Mouse (Mus musculus) T-helper 1 cell (primary cell): ENCODE measurements around the gene Cul9.

ENCODE experiments used
- in situ Hi-C: fragments of 300-600 bp; cut with MboI, MseI; formaldehyde crosslinking; loops from one replicate; pipeline ENCODE4 v1.15.1; 2025; ENCODE audit warnings: high pct_unique_total_duplicates

Gene Cul9

GRCm38 (mm10) chr17:46553469-46553868 lies 7.3 kb upstream of the Cul9 start:
- in situ Hi-C loops: loop anchor here (5.0 kb wide), 1 partner anchor 94 kb away; the partner anchor contains the start of genes Klc4 and Mrpl2

GRCm38 (mm10) chr17:46552841-46553423 lies 6.7 kb upstream of the Cul9 start:
- in situ Hi-C loops: loop anchor here (5.0 kb wide), 1 partner anchor 94 kb away; the partner anchor contains the start of genes Klc4 and Mrpl2

- in situ Hi-C loops: loop anchor here (5.0 kb wide), 1 partner anchor 95 kb away; the partner anchor contains the start of genes Klc4 and Mrpl2
Observed at GRCm38 (mm10) chr17:46552151-46552550, 6.0 kb upstream of the Cul9 start.

- in situ Hi-C loops: loop anchor here (5.0 kb wide), 1 partner anchor 96 kb away; the partner anchor contains the start of genes Klc4 and Mrpl2
Observed at GRCm38 (mm10) chr17:46551369-46551768, 5.2 kb upstream of the Cul9 start.

GRCm38 (mm10) chr17:46550904-46551303 lies 4.7 kb upstream of the Cul9 start:
- in situ Hi-C loops: loop anchor here (5.0 kb wide), 1 partner anchor 96 kb away; the partner anchor contains the start of genes Klc4 and Mrpl2

- in situ Hi-C loops: loop anchor here (5.0 kb wide), 1 partner anchor 98 kb away; the partner anchor contains the start of genes Klc4 and Mrpl2
Observed at GRCm38 (mm10) chr17:46549642-46550041, 3.5 kb upstream of the Cul9 start.

- in situ Hi-C loops: no loop called here
Observed at GRCm38 (mm10) chr17:46549193-46549592, 3.0 kb upstream of the Cul9 start.

GRCm38 (mm10) chr17:46548741-46549140 lies 2.6 kb upstream of the Cul9 start:
- in situ Hi-C loops: no loop called here

- in situ Hi-C loops: no loop called here
Observed at GRCm38 (mm10) chr17:46547923-46548322, 1.7 kb upstream of the Cul9 start.

GRCm38 (mm10) chr17:46546995-46547394 lies 807 bp upstream of the Cul9 start:
- in situ Hi-C loops: no loop called here

GRCm38 (mm10) chr17:46546591-46546990 lies 403 bp upstream of the Cul9 start:
- in situ Hi-C loops: no loop called here

- in situ Hi-C loops: no loop called here
Observed at GRCm38 (mm10) chr17:46543661-46544060, 2.5 kb downstream of the Cul9 start.

- in situ Hi-C loops: no loop called here
Observed at GRCm38 (mm10) chr17:46525579-46526307, 20.4 kb downstream of the Cul9 start.

GRCm38 (mm10) chr17:46525065-46525464 lies 21.1 kb downstream of the Cul9 start:
- in situ Hi-C loops: no loop called here

GRCm38 (mm10) chr17:46521963-46522668 lies 24.1 kb downstream of the Cul9 start:
- in situ Hi-C loops: no loop called here

- in situ Hi-C loops: no loop called here
Observed at GRCm38 (mm10) chr17:46521174-46521573, 25.0 kb downstream of the Cul9 start.

GRCm38 (mm10) chr17:46520385-46520979 lies 25.7 kb downstream of the Cul9 start:
- in situ Hi-C loops: no loop called here

- in situ Hi-C loops: no loop called here
Observed at GRCm38 (mm10) chr17:46519971-46520370, 26.2 kb downstream of the Cul9 start.

- in situ Hi-C loops: loop anchor here (5.0 kb wide), 1 partner anchor 76 kb away; the partner anchor contains the start of gene Slc22a7
Observed at GRCm38 (mm10) chr17:46513329-46513728, 32.9 kb downstream of the Cul9 start.

- in situ Hi-C loops: loop anchor here (5.0 kb wide), 1 partner anchor 74 kb away; the partner anchor contains the start of gene Slc22a7
Observed at GRCm38 (mm10) chr17:46511059-46511710, 35.0 kb downstream of the Cul9 start.

GRCm38 (mm10) chr17:46505617-46506016 lies 40.6 kb downstream of the Cul9 start:
- in situ Hi-C loops: no loop called here
